Comparison of ENCODE assay signal across 8 mouse cellular contexts in genomic region chr1:151497028-151497427, GRCm38 (mm10). TPM values are rescaled to one million over a fixed set of nuclear protein-coding genes. Genes with fewer than 3 reads are reported as not detected.
A peak's percentile ranks its signal among the peaks of the same experiment; 100 is the strongest.
DNase-seq lines count a peak whose midpoint lies in the region; ATAC-seq and TF ChIP-seq lines count a peak whose summit lies in the region.

No protein-coding gene starts in this region.

- TF ChIP-seq CTCF in layer of hippocampus, adult 2 months (conservative IDR thresholded peaks at IDR 0.05), result peak; percentile 71
- peak; percentile 50; the same call in 1 of the 2 replicates for TF ChIP-seq CTCF in embryonic fibroblast, embryonic 13.5 days (IDR thresholded peaks at IDR 0.05; ENCODE audit: borderline replicate concordance, insufficient read depth, low read length)

- no peaks in the 10 kb centered on the region for H3K27me3 ChIP-seq in liver, embryonic 13.5 days

- no peaks in the 10 kb centered on the region for H3K36me3 ChIP-seq in liver, embryonic 13.5 days

- no peak overlapping the region for H3K9ac ChIP-seq in liver, embryonic 13.5 days

- DNase-seq in layer of hippocampus, adult 2 months (ENCODE audit: low spot score in 2 of 2), result no peak
- DNase-seq in layer of hippocampus, adult 11-12 months (ENCODE audit: low spot score), result no peak
- peak; percentile 50 to 73 for DNase-seq in CD8-positive naive resting alpha-beta T cell, adult 2 months (ENCODE audit: low read depth in 2 of 2, low spot score in 2 of 2)
- DNase-seq in NIH3T3 (ENCODE audit: low read depth), result peak; percentile 60
- DNase-seq in liver, embryonic 13.5 days, result peak; percentile 59
- peak; percentile 70 to 88 for DNase-seq in spleen, postnatal 4 days (ENCODE audit: low spot score in 2 of 2)
- no peak for DNase-seq in layer of hippocampus, adult 9-11 months

- ATAC-seq in liver, embryonic 13.5 days (ENCODE audit: low read depth), result no peak

- H3K27ac ChIP-seq in layer of hippocampus, adult 2 months, result no peak overlapping the region
- no peak overlapping the region for H3K27ac ChIP-seq in embryonic fibroblast, embryonic 13.5 days (ENCODE audit: insufficient read depth, low read length)
- no peak overlapping the region for H3K27ac ChIP-seq in liver, embryonic 13.5 days

- TF ChIP-seq POLR2A in embryonic fibroblast, embryonic 13.5 days (IDR thresholded peaks at IDR 0.05; ENCODE audit: low read depth, low read length), result no peak

- H3K4me1 ChIP-seq in embryonic fibroblast, embryonic 13.5 days (ENCODE audit: control insufficient read depth, insufficient read depth, low read length), result peaks cover 2% of the 10 kb centered on the region; the same call in 1 of the 2 replicates
- peaks cover 60% of the 10 kb centered on the region for H3K4me1 ChIP-seq in liver, embryonic 13.5 days (replicated peaks)

- no peak overlapping the region for H3K4me3 ChIP-seq in layer of hippocampus, adult 2 months
- no peak overlapping the region for H3K4me3 ChIP-seq in embryonic fibroblast, embryonic 13.5 days (ENCODE audit: insufficient read depth, low read length)
- H3K4me3 ChIP-seq in liver, embryonic 13.5 days (replicated peaks), result no peak overlapping the region

- 76% methylated on average over 8 of the region's 8 CpGs for WGBS in liver, embryonic 13.5 days (ENCODE audit: insufficient replicate concordance)

- no peaks in the 10 kb centered on the region for H3K9me3 ChIP-seq in liver, embryonic 13.5 days (replicated peaks)

- no peak overlapping the region for H3K4me2 ChIP-seq in liver, embryonic 13.5 days

RNA-seq across cellular contexts. Expression of gene Rnf2, which starts 3.7 kb away (rescaled TPM):
- 10 to 100 TPM; 37.2 to 50.4 TPM for total RNA-seq in layer of hippocampus, adult 2 months (2021)
- 80.0 and 96.5 TPM in 2 replicates for polyA plus RNA-seq in embryonic fibroblast, embryonic 13.5 days (2011; ENCODE audit: insufficient read length, low read depth, missing spikeins)
- polyA plus RNA-seq in liver, embryonic 13.5 days (2015; fragmentation: Nextera tagmentation; extraction: Ambion mirVana), result 21.5 and 28.9 TPM in 2 replicates

Comparison
In these comparisons a context has a peak if more than half of its experiments do, and no peak if none do; other contexts are left out.
1. DNase-seq: peak in CD8-positive naive resting alpha-beta T cell, adult 2 months (2 of 2), NIH3T3 (single experiment), liver, embryonic 13.5 days (single experiment) and spleen, postnatal 4 days (2 of 2); none in layer of hippocampus, adult 2 months (0 of 2), layer of hippocampus, adult 11-12 months (single experiment) and layer of hippocampus, adult 9-11 months (single experiment).